Mouse (Mus musculus) neural tube, embryonic 13.5 days (tissue): ENCODE data around the gene Mapt. TPM values are rescaled to one million over a fixed set of nuclear protein-coding genes. Genes with fewer than 3 reads are reported as not detected.

Experiments
- ATAC-seq: fragments of 200-750 bp; cut with Nextera tagmentation; 2 replicates; pipeline ENCODE4 v1.8.0; 2017; ENCODE audit warnings: low read depth, mild to moderate bottlenecking, moderate TSS enrichment, moderate library complexity
- H3K27ac ChIP-seq: fragments of 300-500 bp; sonication (generic); replicated peaks from 2 replicates; pipeline ENCODE4 v1.5.1; 2015; ENCODE audit warnings: moderate library complexity, mild to moderate bottlenecking, inconsistent platforms
- H3K27me3 ChIP-seq: fragments of 300-500 bp; sonication (generic); 2 replicates; pipeline ENCODE4 v1.6.1; 2015; ENCODE audit warnings: mild to moderate bottlenecking, inconsistent platforms
- H3K36me3 ChIP-seq: fragments of 300-500 bp; sonication (generic); 2 replicates; pipeline ENCODE4 v1.6.1; 2015; ENCODE audit warnings: mild to moderate bottlenecking, inconsistent platforms
- H3K4me1 ChIP-seq: fragments of 300-500 bp; sonication (generic); replicated peaks from 2 replicates; pipeline ENCODE4 v1.6.1; 2015; ENCODE audit warnings: inconsistent platforms
- H3K4me2 ChIP-seq: fragments of 300-500 bp; sonication (generic); 2 replicates; pipeline ENCODE4 v1.6.1; 2015; ENCODE audit warnings: inconsistent platforms, mild to moderate bottlenecking, moderate library complexity
- H3K4me3 ChIP-seq: fragments of 300-500 bp; sonication (generic); 2 replicates; pipeline ENCODE4 v1.5.1; 2015; ENCODE audit warnings: mild to moderate bottlenecking, inconsistent platforms
- H3K9ac ChIP-seq: fragments of 300-500 bp; sonication (generic); 2 replicates; pipeline ENCODE4 v1.6.1; 2015; ENCODE audit warnings: moderate library complexity, mild to moderate bottlenecking, inconsistent platforms
- H3K9me3 ChIP-seq: fragments of 300-500 bp; sonication (generic); 2 replicates; pipeline ENCODE4 v1.6.1; 2016; ENCODE audit warnings: inconsistent platforms
- WGBS: fragments of 180-500 bp; shearing (Covaris S2); methylation state at CpG from one replicate; pipeline ENCODE4 v1.1.7; 2015; 5-methylcytosine and 5-hydroxymethylcytosine counted together
- polyA plus RNA-seq: library from polyadenylated mRNA; unstranded; fragments of >200 nt; fragmentation: Nextera tagmentation; extraction: Ambion mirVana; gene quantifications from 2 replicates; pipeline ENCODE4 v1.2.1, GENCODE M21; 2015

Gene Mapt
- polyA plus RNA-seq, 1 experiment from 2014 or later: 665 TPM

DNA sequence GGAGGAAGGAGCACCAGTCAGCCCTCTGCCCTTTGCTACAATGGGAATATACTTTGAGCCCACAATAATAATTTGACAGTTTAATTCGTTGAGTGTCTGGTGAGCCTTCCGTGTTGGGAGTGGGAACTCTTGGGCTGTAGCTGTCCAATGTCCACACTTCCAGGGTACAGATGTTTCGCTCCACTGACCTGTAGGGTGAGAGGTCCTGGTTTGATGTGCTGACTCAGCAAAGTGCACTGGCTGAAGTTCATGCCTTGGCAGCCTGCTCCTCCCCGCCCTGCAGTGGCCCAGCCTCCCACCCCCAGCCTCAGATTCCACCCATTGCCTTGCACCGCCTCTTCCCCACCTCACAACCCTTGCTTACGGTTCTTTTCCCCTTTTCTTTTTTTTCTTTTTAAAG, 33.5 kb downstream of the Mapt start:
- H3K4me1 ChIP-seq: no peaks in the 10 kb centered on the region; the same call in 1 of the 2 replicates
- no peak overlapping the region for H3K27ac ChIP-seq
- peaks cover 5% of the 10 kb centered on the region; the same call in 1 of the 2 replicates for H3K36me3 ChIP-seq
- no peak overlapping the region for H3K9ac ChIP-seq
- ATAC-seq: no peak
- H3K4me2 ChIP-seq: no peak overlapping the region
- no peaks in the 10 kb centered on the region for H3K9me3 ChIP-seq
- H3K4me3 ChIP-seq: no peak overlapping the region
- WGBS: 87% methylated on average over 6 of the region's 6 CpGs
- no peaks in the 10 kb centered on the region for H3K27me3 ChIP-seq

DNA sequence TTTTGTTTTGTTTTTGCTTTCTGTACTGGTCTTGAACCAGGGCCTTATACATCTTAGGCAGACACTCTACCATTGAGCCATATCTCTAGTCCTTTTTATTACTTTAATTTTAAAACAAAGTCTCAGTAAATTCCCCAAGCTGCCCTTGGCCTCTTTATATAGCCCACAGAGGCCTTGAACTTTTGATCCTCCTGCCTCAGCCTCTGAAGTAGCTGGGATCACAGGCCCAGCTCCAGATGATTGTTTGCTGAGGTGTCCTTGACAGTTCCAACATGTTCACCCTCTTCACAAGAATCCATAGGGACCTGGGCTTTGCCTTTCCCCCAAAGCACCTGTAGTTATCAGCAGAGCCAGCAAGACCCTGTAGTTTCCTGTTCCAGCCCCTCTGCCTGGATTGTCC, 34.5 kb downstream of the Mapt start:
- Histone ChIP-seq H3K4me1 (no peaks in the 10 kb centered on the region; the same call in 1 of the 2 replicates), H3K27me3 (no peaks in the 10 kb centered on the region), H3K27ac (no peak overlapping the region), H3K4me3 (no peak overlapping the region), H3K9ac (no peak overlapping the region), H3K9me3 (no peaks in the 10 kb centered on the region), H3K4me2 (no peak overlapping the region), H3K36me3 (peaks cover 5% of the 10 kb centered on the region; the same call in 1 of the 2 replicates)
- no peak for ATAC-seq

DNA sequence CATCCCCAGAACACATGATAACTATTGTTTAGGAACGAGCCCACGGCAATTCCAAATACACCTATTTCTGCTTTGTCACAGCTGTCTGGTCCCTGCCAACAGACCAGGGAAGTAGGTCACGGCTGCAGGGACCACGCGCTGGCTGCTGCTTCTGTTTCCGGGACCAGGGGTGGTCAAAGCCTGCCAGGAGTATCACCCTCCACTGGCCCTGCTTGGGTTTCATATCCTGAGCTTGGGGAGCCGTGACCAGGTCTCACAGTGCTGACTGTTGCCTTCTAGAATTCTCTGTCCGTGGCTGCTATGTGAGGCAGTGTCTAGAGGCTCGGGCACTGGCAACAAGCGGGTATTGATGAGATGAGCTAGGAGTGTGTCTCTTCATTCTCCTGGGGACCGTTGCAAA, 36.2 kb downstream of the Mapt start:
- no peaks in the 10 kb centered on the region for H3K27me3 ChIP-seq
- WGBS: 87% methylated on average over 11 of the region's 11 CpGs
- no peaks in the 10 kb centered on the region for H3K9me3 ChIP-seq
- no peak overlapping the region for H3K4me3 ChIP-seq
- peaks cover 12% of the 10 kb centered on the region for H3K4me1 ChIP-seq
- no peak overlapping the region for H3K4me2 ChIP-seq
- H3K9ac ChIP-seq: no peak overlapping the region
- H3K36me3 ChIP-seq: peaks cover 5% of the 10 kb centered on the region; the same call in 1 of the 2 replicates
- H3K27ac ChIP-seq: no peak overlapping the region
- no peak for ATAC-seq

DNA sequence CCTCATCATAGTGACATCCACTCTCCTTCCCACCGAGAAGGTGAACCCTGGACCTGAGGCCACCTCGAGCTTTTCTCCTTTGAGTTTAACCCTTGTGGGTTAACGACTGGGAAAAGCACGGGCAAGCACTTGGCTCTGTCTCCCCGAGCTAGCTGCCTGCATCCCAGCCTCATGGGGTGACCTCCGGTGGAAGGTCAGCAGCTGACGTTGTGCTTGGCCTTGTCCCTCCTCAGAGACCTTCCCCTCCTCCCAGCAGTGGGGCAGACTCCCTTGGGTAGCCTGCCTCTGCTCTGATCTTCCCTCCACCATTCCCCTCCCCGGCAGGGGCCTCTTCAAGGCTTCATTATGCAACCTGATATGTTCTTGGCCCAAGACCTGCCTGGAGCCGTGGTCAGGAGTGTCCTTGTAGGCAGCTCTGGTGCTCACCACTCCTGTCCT, 38.2 kb downstream of the Mapt start:
- WGBS: 51% methylated on average over 9 of the region's 9 CpGs
- no peak for ATAC-seq
- H3K4me3 ChIP-seq: no peak overlapping the region

DNA sequence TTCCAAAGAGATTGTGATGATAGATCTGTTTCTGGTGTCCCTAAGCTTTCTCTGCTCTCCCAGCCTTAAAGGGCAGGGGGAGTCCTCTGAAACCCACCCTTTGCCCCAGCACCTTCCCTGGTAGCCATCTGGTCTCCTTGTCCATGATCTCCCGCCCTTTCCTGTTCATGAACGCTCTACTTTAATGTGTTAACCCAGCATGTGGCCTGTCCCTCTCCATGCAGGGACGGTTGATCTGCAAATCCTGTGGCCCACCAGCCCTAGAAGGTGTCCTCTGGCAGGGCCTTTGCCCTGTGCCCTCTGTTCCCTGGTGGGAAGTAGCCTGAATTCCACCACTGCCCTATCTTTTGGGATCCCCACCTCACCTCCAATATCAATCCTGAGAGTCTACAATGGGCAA, 39.3 kb downstream of the Mapt start:
- WGBS: 68% methylated on average over 3 of the region's 3 CpGs
- H3K4me1 ChIP-seq: peaks cover 17% of the 10 kb centered on the region
- H3K27me3 ChIP-seq: no peaks in the 10 kb centered on the region
- H3K4me3 ChIP-seq: no peak overlapping the region
- H3K36me3 ChIP-seq: peaks cover 5% of the 10 kb centered on the region; the same call in 1 of the 2 replicates
- H3K4me2 ChIP-seq: no peak overlapping the region
- no peaks in the 10 kb centered on the region for H3K9me3 ChIP-seq
- no peak overlapping the region for H3K27ac ChIP-seq
- ATAC-seq: no peak
- H3K9ac ChIP-seq: no peak overlapping the region

More for the DNA sequence above, 38.2 kb downstream of the Mapt start:
- H3K9ac ChIP-seq: no peak overlapping the region
- H3K27ac ChIP-seq: no peak overlapping the region
- no peaks in the 10 kb centered on the region for H3K9me3 ChIP-seq
- H3K4me1 ChIP-seq: peaks cover 17% of the 10 kb centered on the region
- no peaks in the 10 kb centered on the region for H3K27me3 ChIP-seq
- H3K36me3 ChIP-seq: peaks cover 5% of the 10 kb centered on the region; the same call in 1 of the 2 replicates
- H3K4me2 ChIP-seq: no peak overlapping the region

DNA sequence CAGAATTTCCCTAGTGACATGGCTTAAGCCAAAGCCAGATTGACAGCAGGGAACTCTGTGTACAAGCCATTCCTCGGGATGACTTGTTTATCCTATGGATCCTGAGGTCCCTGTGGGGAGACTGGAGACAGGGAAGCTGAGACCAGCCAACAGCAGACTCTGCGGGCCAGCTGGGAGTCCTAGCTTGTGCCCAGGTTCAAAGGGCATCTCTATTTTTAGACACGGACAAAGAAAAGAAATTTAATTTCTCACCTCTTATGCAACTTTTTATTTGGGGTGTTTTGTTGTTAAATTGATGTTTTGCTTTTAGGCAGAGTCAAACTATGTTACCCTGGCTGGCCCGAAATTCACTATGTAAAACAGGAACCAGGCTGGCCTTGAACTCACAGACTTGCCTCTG, 39.7 kb downstream of the Mapt start:
- Histone ChIP-seq H3K27me3 (no peaks in the 10 kb centered on the region), H3K4me3 (no peak overlapping the region), H3K27ac (no peak overlapping the region), H3K9ac (no peak overlapping the region), H3K36me3 (peaks cover 5% of the 10 kb centered on the region; the same call in 1 of the 2 replicates), H3K4me2 (no peak overlapping the region), H3K9me3 (no peaks in the 10 kb centered on the region), H3K4me1 (peaks cover 17% of the 10 kb centered on the region)
- 81% methylated on average over 4 of the region's 4 CpGs for WGBS
- ATAC-seq: no peak

DNA sequence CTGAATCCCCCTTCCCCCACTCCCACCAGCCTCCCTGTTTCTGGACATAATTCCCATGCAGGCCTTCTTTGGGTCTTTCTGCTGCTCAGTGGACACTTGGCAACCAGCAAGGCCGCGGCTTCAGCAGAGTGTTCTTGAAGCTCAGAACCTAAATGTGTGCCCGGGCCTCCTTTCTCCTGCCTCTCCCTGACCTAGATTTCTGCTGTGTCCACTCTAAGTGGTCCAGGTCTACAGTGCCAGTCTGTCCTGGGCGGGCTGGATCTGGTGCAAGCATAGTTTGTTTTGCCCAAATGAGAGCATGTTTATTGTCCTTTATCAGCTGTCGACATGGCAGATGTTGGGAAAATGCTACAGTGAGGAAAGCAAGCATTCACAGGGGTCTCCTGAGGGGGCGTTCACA, 40.7 kb downstream of the Mapt start:
- peaks cover 17% of the 10 kb centered on the region for H3K4me1 ChIP-seq
- ATAC-seq: no peak
- H3K27ac ChIP-seq: peak overlapping the region; percentile 33; the same call in 1 of the 2 replicates
- no peak overlapping the region for H3K9ac ChIP-seq
- no peaks in the 10 kb centered on the region for H3K27me3 ChIP-seq
- no peak overlapping the region for H3K4me3 ChIP-seq
- H3K4me2 ChIP-seq: no peak overlapping the region
- no peaks in the 10 kb centered on the region for H3K9me3 ChIP-seq
- peaks cover 8% of the 10 kb centered on the region; the same call in 1 of the 2 replicates for H3K36me3 ChIP-seq
- 67% methylated on average over 6 of the region's 6 CpGs for WGBS

DNA sequence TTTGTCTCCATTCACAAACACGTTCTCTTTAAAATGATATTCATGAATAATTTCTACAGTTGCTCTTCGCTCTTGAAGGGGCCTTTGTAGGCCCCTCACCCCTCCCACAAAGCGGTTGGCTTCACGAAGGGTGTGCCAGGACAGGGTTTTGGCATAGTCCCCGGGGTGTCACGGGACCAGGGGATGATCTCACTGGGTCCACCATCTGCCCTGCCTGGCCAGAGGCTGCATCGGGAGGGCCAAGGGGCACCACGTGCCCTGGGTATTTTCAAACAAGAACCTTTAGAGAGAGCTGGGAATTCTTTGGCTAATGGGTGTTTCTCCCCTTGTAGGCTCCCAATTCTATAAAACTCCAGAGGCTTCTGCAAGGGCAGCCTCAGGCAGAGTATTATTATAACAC, 41.2 kb downstream of the Mapt start:
- no peak for ATAC-seq
- H3K9ac ChIP-seq: no peak overlapping the region
- no peaks in the 10 kb centered on the region for H3K27me3 ChIP-seq
- WGBS: 57% methylated on average over 8 of the region's 8 CpGs
- H3K4me1 ChIP-seq: peaks cover 17% of the 10 kb centered on the region
- H3K9me3 ChIP-seq: no peaks in the 10 kb centered on the region
- H3K4me3 ChIP-seq: no peak overlapping the region
- H3K4me2 ChIP-seq: no peak overlapping the region
- no peak overlapping the region for H3K27ac ChIP-seq
- peaks cover 8% of the 10 kb centered on the region; the same call in 1 of the 2 replicates for H3K36me3 ChIP-seq

DNA sequence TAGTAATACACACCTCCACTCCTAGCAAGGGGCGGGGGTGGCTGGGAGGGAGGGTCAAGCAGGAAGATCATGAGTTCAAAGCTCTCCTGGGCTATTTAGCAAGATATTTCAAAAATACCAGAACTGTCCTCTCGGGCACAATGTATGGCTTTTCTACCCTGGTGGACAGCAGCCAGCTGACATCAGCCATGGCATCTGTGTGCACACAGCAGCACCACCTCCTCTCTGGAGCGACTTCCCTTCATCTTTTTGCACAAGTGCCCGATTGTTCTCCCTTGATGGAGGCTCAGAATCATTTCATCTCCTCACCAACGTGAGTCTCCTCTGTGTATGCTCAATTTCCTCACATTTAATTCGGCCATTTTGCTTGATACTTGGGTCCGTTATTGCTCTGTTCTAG, 44.6 kb downstream of the Mapt start:
- Histone ChIP-seq H3K4me3 (no peak overlapping the region), H3K27me3 (no peaks in the 10 kb centered on the region), H3K9ac (no peak overlapping the region), H3K4me2 (no peak overlapping the region), H3K9me3 (no peaks in the 10 kb centered on the region), H3K4me1 (peaks cover 34% of the 10 kb centered on the region), H3K36me3 (0 out of 2 replicates have a peak, but pooled peaks cover 3% of the 10 kb centered on the region), H3K27ac (no peak overlapping the region)
- 80% methylated on average over 7 of the region's 7 CpGs for WGBS
- no peak for ATAC-seq

DNA sequence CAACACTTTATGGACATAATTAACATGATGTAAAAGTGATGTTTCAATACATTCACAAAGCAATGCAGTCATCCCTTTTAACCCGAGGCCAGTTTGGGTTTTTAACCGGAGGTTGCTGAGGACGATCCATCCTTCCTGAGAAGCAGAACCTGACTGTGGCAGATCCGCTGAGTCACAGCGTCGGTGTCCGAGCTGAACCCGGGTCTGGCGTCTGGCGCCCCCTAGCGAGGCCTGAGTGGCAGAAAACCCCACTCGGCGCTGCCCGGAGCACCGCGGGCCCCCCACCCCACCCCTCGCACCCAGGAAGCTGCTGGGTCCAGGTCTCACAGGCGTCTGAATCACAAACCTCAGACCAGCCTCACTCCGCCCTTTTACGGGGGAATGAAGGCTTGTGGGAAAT, 47.0 kb downstream of the Mapt start:
- Histone ChIP-seq H3K27me3 (no peaks in the 10 kb centered on the region), H3K9ac (no peak overlapping the region), H3K9me3 (no peaks in the 10 kb centered on the region), H3K36me3 (peaks cover 15% of the 10 kb centered on the region), H3K27ac (no peak overlapping the region), H3K4me1 (peaks cover 17% of the 10 kb centered on the region; the same call in 1 of the 2 replicates), H3K4me3 (no peak overlapping the region), H3K4me2 (no peak overlapping the region)
- WGBS: 5% methylated on average over 20 of the region's 20 CpGs
- no peak for ATAC-seq

DNA sequence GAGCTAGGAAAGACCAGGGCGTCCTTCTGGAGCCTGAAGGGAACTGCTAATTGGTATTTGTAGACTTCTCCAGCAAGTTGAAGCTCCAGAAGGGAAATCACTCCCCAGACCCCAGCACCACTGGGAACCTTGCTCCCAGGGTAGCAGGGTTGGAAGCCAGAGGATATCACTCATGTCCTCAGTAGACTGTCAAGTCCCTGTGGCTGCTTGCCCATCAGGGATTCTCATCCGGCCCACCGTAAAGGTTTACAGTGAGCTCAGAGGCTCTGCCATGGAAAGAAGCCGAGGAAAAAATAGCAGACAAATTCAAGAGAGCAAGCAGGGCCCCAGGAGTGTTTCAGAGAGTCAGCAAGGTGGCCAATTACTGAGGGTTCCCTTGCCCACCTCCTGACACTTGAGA, 47.9 kb downstream of the Mapt start:
- no peak overlapping the region for H3K4me2 ChIP-seq
- no peak overlapping the region for H3K27ac ChIP-seq
- H3K9me3 ChIP-seq: no peaks in the 10 kb centered on the region
- H3K4me3 ChIP-seq: no peak overlapping the region
- 73% methylated on average over 4 of the region's 4 CpGs for WGBS
- no peak for ATAC-seq
- no peaks in the 10 kb centered on the region for H3K27me3 ChIP-seq
- H3K4me1 ChIP-seq: peaks cover 17% of the 10 kb centered on the region; the same call in 1 of the 2 replicates
- peaks cover 16% of the 10 kb centered on the region for H3K36me3 ChIP-seq
- no peak overlapping the region for H3K9ac ChIP-seq

DNA sequence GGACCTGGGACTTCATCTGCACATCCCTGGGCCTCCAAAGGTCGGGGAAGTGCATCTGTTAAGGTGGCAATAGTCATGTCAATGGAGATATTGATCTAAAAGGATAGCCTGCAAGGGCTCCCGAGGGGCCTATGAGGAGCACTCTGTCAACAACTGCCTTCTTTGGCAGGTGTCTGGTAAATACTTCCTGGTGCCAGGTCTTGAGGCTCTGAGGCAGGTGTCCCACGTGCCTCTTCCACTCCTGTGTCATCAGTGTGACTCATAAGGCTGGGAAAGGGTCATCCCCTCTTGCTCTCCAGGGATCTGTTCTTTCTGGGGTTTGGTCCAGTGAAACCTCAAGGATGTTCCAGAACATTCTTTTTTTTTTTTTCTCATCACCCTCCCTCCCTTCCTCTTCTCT, 48.3 kb downstream of the Mapt start:
- 83% methylated on average over 3 of the region's 3 CpGs for WGBS
- H3K4me1 ChIP-seq: peaks cover 17% of the 10 kb centered on the region; the same call in 1 of the 2 replicates
- H3K36me3 ChIP-seq: peaks cover 21% of the 10 kb centered on the region
- no peaks in the 10 kb centered on the region for H3K27me3 ChIP-seq
- H3K9me3 ChIP-seq: no peaks in the 10 kb centered on the region
- H3K27ac ChIP-seq: no peak overlapping the region
- no peak overlapping the region for H3K4me2 ChIP-seq
- H3K9ac ChIP-seq: no peak overlapping the region
- no peak overlapping the region for H3K4me3 ChIP-seq
- no peak for ATAC-seq

DNA sequence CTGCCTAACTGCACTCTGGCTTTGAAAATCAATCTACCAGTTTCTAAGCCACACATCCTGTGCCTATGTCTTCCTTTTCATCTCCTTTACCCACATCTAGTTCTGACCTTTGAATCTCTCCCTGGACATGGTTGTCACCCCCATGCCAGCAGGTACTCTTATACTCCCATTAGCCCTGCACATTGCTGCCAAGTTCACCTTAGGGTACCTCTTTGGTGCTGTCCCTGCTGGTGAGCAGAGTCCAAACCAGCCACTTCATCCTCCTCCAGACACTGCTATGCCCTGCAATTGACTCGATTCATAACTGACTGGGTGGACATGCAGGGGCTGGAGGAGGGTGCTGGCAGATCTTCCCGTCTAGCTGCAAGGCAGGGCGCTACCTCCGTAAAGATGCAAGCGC, 50.3 kb downstream of the Mapt start:
- Histone ChIP-seq H3K36me3 (peaks cover 37% of the 10 kb centered on the region), H3K27me3 (no peaks in the 10 kb centered on the region), H3K4me3 (no peak overlapping the region), H3K4me2 (no peak overlapping the region), H3K4me1 (peaks cover 17% of the 10 kb centered on the region; the same call in 1 of the 2 replicates), H3K27ac (no peak overlapping the region), H3K9ac (no peak overlapping the region), H3K9me3 (no peaks in the 10 kb centered on the region)
- ATAC-seq: no peak
- 84% methylated on average over 5 of the region's 5 CpGs for WGBS
